Mouse (Mus musculus) left cerebral cortex, postnatal 14 days (tissue): ENCODE measurements around the gene Gnaq. TPM values are rescaled to one million over a fixed set of nuclear protein-coding genes. Genes with fewer than 3 reads are reported as not detected.
"Not testable (repeated sequence)": the region's sequence is repeated elsewhere in the genome, so short reads cannot be mapped to it uniquely, and the experiment has no call there.

Experiments used
- DNase-seq, 2 experiments: peaks; one replicate each; pipeline ENCODE4 v3.0.0; 2021 to 2022; ENCODE audit warnings: low spot score in 2 of 2, mixed read lengths in 1 of 2
- intact Hi-C: fragments of 180-260 bp; cut with DNase I; formaldehyde crosslinking; loops from one replicate; pipeline ENCODE4 v1.15.1; 2025
- long read RNA-seq, 2 experiments: library from polyadenylated mRNA; stranded (forward); transcript quantifications; one replicate each; pipeline ENCODE4 v2.0.0; 2021
- total RNA-seq, 2 experiments: library from RNA; stranded (reverse); gene quantifications; 2 replicates each; pipeline ENCODE4 v1.2.3; 2021

Gnaq gene
- total RNA-seq = 100 to 1,000 TPM; 177 to 181 TPM
- long read RNA-seq, experiment 1, full-length matches to known transcripts = 7 of 36 reads
- long read RNA-seq, experiment 1, partial matches to known transcripts = 0 of 36 reads
- long read RNA-seq, experiment 1, other reads (novel, unspliced or antisense) = 29 of 36 reads
- long read RNA-seq, experiment 2, full-length matches to known transcripts = 8 of 39 reads
- long read RNA-seq, experiment 2, partial matches to known transcripts = 0 of 39 reads
- long read RNA-seq, experiment 2, other reads (novel, unspliced or antisense) = 31 of 39 reads

DNA sequence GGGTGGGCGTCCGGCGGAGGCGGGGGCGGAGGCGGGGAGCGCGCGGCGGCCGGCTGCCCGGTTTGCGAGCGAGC lies at the start of gene Gnaq:
Gene Gnaq (plus strand): TSS at position 41 of the 74 bp plus-strand sequence.
- intact Hi-C loops = loop anchor here (5.0 to 10.0 kb wide), 2 partner anchors 70 to 192 kb away; no protein-coding TSS in a partner anchor
- no peak for DNase-seq

DNA sequence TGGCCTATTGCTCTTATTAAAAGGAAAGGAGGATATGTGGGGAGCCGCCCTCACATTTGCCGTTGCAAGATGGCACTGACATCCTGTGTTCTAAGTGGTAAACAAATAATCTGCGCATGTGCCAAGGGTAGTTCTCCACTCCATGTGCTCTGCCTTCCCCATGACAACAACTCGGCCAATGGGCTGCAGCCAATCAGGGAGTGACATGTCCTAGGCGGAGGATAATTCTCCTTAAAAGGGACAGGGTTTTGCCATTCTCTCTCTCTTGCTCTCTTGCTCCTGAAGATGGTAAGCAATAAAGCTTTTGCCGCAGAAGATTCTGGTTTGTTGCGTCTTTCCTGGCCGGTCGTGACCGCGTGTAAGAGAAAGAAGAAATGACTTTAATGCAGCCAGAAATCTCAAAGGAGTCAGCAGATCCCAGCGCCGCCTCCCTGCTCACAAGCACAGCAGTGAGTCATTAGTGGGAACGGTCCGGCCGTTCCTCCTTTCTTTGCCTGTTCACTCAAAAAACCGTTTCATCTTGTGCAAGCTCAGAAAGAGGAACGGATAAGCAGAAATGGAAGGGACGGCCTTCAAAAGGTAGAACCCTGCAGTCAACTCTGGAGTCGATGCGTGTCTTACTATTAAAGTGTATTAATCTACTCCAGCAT lies 48.5 kb upstream of the Gnaq start:
- DNase-seq, intact Hi-C loops: not testable (repeated sequence)

DNA sequence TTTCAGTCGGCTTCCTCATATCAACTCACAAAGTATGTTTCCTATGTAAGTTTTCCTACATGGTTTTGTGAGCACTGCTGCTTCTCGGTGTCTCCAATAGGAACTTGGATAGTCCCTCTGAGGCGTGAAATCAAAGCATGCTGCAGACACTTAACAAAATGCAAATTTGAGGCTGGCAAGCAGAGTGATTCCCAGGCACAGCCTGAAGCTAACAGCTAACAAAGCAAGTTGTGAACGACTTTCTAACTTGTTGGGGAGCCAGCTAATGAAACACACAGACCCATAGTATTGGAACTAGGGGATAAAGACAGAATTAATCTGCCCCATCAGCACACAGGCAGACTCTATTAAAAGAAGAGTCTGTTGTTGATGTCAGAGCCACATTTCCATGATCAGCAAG lies 47.4 kb upstream of the Gnaq start:
- DNase-seq = no peak
- intact Hi-C loops = no loop called here

DNA sequence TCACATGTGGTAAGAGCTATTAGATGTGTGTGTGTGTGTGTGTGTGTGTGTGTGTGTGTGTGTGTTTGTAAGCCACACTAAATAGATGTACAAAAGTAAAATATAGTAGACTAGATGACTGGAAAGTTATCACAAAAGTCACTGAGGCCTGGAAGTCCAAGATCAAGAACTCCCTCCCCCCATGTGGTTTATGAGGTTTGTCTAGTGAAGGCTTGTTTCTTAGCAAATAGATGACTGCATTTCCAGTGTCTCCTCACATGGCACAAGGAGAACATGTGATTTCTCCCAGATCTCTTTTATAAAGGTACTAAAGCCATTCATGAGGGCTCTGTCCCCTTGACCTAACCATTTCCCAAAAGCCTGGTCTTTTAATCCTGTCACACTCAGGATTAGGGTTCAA lies 46.5 kb upstream of the Gnaq start:
- DNase-seq = no peak
- intact Hi-C loops = no loop called here

DNA sequence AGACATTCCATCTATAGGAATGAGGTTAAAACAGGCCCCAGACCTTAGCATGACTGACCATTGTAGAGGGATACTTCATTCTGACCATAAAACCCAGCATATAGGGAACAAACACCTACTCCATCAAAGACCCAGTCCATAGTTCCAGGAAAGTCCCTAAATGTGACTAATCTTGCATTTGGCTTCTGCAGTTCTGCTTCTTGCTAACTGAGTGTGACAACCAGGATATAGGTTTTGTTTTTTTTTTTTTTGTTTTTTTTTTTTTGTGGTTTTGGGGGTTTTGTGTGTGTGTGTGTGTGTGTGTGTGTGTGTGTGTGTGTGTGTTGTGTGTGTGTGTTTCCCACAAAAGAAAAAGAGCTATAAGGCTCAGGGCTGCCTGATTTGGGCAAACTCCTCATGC lies 46.0 kb upstream of the Gnaq start:
- intact Hi-C loops = no loop called here
- DNase-seq = no peak

DNA sequence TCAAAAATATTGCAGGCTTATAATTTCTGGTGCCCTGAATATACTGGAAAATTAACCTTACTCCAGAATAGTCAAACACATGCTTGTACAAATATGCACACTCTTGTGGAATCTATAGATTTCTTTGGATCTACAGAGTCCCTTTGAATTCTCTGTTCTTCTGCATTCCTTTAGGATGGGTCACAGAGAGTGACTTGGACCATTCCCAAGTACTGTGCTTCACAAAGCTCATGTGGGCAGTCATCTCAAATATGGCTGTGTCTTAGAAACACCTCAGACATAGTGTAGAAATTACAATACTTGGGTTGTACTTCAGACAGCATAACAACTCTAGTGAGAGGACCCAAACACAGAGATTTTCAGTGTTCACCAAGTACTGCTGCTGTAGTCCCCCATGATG lies 45.2 kb upstream of the Gnaq start:
- no peak for DNase-seq
- intact Hi-C loops = no loop called here

DNA sequence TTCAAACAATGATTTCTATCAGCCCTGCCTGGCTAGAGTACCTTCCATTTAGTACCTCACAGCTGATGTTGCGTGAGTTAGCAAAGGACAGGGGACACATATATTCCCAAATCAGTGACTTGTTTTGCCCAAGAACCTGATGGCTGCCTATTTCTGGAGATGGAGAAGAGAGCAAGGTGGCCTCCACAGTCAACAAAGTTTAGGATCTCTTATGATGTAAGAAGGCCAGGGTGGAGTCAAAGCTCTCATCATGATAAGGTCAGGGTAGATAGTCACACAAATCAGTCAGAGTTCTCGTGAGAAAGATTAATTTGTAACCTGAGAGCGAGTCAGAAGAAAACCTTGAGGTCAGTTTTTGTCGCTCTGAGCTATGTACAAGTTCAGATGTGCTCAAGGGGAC lies 39.0 kb upstream of the Gnaq start:
- no peak for DNase-seq
- intact Hi-C loops = no loop called here

DNA sequence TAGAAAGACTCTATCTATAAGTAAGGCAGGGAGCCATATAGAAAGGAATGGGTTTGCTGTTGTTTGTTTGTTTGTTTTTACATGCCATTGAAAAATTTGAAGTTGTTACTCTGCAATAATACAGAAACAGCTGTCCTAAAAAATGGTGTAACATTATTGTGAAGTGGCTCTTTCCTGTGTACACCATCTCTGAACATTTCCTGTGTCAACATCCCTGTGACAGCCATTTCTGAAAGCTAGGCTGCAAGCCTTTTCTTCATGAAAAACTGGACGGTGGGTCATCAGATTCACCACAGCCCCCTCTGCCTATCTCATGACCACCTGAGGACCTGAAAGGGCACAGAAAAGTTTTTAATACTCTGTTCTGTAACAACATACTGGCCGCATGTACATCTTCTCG lies 22.7 kb upstream of the Gnaq start:
- DNase-seq = no peak
- intact Hi-C loops = no loop called here

DNA sequence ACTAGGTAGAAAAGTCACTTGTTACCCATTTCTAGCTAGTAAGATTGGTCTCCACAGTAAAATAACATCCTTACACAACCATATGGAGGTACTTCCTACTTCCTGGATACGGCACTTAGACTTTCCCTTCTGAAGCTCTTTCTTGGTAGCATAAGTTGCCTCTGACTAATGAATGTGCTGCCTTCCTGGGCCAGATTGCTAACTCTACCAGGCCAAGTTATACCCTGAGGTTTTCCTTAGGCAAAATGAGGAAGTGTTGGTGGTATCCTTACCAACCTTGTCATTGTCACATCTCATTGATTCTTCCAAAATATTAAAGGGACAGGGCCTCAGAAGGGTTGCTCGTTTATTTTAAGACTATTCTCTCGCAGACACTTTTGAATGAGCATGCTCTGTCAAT lies 22.0 kb upstream of the Gnaq start:
- DNase-seq = no peak
- intact Hi-C loops = no loop called here

DNA sequence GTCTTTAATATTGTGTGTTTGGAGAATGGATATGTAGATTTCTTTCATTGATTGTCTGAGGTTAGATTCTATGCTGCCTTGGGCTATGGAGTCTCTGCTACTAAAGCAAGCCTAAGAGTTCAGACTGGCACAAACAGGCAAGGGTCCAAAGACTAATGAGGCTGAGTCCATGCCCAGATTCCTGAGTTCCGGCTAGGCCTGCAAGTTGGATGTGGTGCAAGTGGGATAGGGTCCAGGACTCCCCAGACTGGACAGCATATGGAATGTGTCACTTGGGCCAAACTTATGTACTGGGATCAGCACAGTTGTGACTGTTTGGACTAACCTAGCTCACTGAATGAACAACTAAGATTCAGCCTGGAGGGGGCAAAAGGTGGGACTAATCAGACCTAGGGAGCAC lies 19.3 kb upstream of the Gnaq start:
- peak in 1 of 2 experiments; percentile 22 for DNase-seq
- intact Hi-C loops = no loop called here

DNA sequence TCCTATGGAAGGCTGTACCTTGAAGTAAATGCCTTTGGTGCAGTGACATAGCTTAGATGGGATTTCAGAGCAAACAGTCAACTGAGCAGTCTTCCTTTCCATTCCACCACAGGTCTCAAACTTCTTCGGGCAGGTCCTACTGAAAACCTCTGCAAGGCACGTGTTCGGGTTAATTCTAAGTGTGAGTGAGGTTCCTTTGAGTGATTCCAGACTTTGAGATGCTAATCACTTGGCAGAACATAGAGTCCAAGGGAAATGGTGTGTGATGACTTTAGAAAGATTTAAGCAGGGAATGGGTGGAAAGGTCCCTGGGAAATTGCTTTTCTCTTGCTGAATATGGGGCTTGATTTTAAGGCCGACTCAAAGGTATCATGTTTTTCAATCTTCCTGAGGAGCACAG lies 14.2 kb upstream of the Gnaq start:
- intact Hi-C loops = no loop called here
- no peak for DNase-seq

DNA sequence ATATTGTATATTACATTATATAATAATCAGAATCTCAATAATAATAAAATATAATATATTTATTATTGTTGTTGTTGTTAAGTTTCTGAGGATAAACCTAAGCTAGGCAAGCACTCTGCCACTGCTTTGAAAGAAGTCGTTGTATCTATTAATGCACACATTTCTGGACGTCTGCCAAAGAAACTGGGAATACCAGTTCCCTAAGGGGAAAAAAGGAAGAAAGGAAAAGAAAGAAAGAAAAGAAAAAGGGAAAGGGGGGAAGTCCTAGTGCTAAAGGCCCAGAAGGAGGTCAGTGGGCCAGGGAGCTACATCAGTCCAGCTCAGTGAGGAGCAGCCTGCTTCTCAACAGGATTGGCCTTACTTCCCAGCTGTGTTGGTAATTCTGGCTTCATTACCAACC lies 11.3 kb upstream of the Gnaq start:
- intact Hi-C loops = no loop called here
- DNase-seq = no peak

DNA sequence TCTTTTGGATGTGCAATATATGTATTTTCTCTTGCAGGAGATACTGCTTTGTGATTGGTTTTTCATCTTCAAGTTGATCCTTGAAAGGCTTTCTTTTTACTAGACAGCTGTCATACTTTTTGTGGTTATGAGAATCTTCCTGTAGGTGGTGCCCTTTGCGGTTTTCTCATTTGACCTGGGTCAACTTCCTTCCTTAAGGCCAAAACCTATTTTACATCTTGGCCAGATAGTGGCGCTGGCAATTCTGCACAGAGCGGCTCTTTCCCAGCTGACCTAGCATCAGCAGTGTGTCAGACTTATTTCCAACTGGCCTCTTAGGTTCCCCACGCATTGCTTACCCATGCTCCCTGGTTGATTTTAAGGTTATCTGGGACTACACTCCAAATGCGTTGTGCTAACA lies 3.9 kb upstream of the Gnaq start:
- no peak for DNase-seq
- intact Hi-C loops = no loop called here

DNA sequence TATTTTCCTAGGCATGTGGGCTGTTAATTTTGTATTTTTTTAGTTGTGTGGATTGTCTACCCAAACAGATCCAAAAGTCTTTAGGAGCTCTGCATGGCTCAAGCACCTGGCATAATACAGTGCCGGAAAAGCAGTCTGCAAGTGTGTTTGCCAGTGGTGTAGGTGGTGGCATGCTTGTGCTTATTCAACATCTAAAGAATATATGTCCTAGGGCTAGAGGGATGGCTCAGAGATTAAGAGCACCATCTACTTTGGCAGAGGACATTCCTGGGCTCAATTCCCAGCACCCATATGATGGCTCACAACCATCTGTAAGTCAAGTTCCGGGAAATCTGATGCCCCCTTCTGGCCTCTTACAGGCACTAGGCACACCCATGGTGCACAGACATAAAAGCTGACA lies 3.5 kb upstream of the Gnaq start:
- DNase-seq = no peak
- intact Hi-C loops = no loop called here

DNA sequence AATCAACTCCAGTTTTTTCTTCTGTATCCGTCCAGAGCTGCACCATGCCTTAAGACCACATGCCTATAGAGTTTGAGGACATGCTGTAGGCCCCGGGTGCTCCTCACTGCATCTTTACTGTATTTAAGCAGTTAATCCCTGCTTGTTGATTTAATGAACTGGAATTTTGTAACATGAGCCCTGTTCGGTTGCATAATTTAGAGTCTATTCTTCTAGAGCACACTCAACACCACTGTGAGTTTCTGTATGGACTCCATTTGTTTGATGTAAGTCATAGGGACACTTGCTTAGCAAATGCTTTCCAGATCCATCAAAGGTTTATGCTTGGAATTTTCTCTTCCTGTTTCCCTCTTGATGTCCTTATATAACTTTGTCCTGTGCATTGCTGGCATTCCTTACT lies 2.2 kb upstream of the Gnaq start:
- intact Hi-C loops = loop anchor here (5.0 to 10.0 kb wide), 2 partner anchors 68 to 194 kb away; no protein-coding TSS in a partner anchor
- no peak for DNase-seq

DNA sequence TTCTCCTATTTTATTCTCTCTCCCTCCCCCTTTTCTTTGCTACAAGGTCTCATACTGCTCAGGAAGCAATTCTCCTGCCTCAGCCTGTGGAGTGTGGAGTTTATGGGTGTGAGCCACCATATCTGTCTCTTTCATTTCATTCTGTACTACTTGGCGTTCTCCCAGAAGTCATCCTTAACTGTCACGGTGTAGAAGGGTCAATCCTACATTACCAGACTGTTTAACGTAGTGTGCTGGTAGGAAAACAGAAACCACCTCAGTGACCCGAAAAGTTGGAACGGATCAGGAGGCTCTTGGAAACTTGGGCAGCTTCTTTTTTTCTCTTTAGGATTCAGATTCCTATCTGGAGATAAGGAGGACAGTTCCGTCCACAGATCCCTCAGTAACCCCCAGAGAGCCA lies 800 bp upstream of the Gnaq start:
- intact Hi-C loops = loop anchor here (5.0 to 10.0 kb wide), 2 partner anchors 70 to 193 kb away; no protein-coding TSS in a partner anchor
- no peak for DNase-seq

DNA sequence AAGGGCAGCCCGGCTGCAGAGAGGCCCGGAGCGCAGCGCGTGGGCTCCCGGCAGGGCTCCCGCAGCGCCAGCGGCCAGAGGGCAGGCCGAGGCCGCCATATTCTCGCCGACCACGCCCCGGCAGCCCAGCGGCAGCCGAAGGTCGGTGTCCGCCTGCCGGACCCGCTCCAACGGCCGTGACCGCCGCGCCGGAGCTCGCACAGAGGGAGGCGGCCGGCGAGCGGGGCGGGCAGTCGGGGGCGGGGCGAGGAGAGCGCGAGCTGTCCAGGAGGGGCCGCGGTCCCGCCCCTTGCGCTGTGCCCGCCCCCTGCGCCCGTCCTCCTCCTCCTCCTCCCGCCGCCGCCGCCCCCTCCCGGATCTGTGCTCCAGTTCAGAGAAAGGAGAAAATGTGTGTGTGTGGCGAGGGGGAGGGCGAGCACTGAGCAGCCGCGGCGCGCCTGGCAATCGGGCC lies 266 bp upstream of the Gnaq start:
- intact Hi-C loops = loop anchor here (5.0 to 10.0 kb wide), 2 partner anchors 70 to 192 kb away; no protein-coding TSS in a partner anchor
- DNase-seq = peak; percentile 85 to 90

DNA sequence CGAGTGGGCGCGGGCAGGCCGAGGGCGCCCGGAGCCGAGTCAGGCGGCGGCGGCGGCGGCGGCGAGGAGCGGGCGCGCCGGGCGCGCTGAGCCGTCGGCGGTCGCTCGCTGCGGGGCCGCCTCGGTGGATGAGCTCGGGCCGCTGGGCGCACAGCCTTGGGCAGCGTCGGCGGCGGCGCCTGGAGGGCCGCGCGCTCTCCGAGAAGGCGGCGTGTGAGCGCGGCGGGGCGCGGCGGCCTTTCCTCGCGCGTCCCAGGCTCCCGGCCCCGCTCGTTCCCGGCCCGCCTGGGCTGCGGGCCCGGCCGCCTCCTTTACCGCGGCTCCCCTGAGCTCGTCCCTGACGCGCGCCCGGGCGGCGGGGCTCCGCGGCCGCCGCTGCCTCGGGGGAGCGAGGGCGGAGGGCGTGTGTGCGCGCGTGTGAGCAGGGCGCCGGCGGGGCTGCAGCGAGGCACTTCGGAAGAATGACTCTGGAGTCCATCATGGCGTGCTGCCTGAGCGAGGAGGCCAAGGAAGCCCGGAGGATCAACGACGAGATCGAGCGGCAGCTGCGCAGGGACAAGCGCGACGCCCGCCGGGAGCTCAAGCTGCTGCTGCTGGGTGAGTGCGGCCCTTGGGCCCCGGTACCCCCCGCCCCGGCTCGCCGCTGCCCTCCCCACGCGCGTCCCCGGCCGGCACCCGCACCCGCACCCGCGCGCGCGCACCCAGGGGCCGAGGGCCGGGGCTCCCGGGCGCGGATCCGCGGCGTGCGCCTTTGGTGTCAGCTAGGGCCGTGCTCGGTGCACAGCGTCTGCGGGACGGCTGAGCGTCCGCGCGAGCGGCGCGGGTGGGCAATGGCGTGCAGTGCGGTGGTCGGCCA lies 462 bp downstream of the Gnaq start:
- DNase-seq = peak; percentile 63 to 66
- intact Hi-C loops = loop anchor here (5.0 to 10.0 kb wide), 2 partner anchors 71 to 192 kb away; no protein-coding TSS in a partner anchor

DNA sequence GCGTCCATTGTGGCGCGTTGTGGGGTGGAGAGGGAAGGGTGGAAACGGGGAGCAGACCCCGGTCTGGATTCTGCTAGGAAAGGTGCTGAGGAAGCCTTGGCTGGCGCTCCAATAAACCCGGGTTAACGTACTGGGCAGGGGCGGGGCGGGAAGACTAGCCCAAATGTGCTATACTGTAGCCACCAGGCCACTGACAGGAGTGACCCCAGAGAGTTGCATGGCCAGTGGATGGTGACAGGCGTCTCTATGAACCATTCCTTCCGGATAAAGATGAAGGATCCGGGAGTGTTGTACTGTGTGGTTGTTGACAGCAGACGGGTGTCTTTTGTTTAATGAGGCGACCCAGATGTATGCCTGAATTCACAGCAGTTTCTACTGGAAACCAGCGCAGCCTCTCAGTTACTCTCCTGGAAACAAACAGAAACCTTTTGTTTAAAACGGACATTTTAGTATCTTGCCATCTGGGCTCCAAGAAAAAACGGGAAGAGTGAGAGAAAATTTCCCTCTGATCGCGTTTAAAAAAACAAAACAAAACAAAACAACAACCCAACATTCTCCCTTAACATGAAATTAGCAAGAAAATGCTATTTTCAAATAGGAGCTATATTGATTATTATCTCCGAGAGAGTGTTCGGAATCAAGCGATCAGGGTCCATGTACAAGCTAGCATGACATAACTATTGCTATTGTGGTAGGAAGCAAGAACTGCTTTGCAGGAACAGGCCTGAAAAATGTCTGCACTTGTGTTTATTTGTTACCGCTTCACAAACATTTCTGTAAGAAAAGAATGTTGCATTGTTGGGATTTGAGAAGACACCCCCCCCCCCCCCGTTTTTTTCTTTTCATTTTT lies 1.3 kb downstream of the Gnaq start:
- no peak for DNase-seq
- intact Hi-C loops = loop anchor here (5.0 to 10.0 kb wide), 2 partner anchors 72 to 191 kb away; no protein-coding TSS in a partner anchor
